Mouse (Mus musculus) embryonic facial prominence, embryonic 14.5 days (tissue): Measurements from ENCODE around the gene Rab20. TPM values are rescaled to one million over a fixed set of nuclear protein-coding genes. Genes with fewer than 3 reads are reported as not detected.

Source experiments
- ATAC-seq: fragments of 200-750 bp; cut with Nextera tagmentation; 2 replicates; pipeline ENCODE4 v1.8.0; 2017; ENCODE audit warnings: low read depth, moderate number of reproducible peaks, moderate TSS enrichment
- DNase-seq: peaks from one replicate; pipeline ENCODE4 v3.0.0-alpha.2; 2015; ENCODE audit warnings: low spot score
- H3K27ac ChIP-seq: fragments of 300-500 bp; sonication (generic); replicated peaks from 2 replicates; pipeline ENCODE4 v1.5.1; 2014; ENCODE audit warnings: low read depth, mild to moderate bottlenecking, low read length, moderate library complexity
- H3K27me3 ChIP-seq: fragments of 300-500 bp; sonication (generic); replicated peaks from 2 replicates; pipeline ENCODE4 v1.6.1; 2014; ENCODE audit warnings: low read length; ENCODE audit not compliant: control insufficient read depth, insufficient read depth
- H3K36me3 ChIP-seq: fragments of 300-500 bp; sonication (generic); 2 replicates; pipeline ENCODE4 v1.6.1; 2014; ENCODE audit warnings: low read length, mixed read lengths; ENCODE audit not compliant: control insufficient read depth, insufficient read depth
- H3K4me1 ChIP-seq: fragments of 300-500 bp; sonication (generic); 2 replicates; pipeline ENCODE4 v1.6.1; 2014; ENCODE audit warnings: antibody characterized with exemption, low read length; ENCODE audit not compliant: control insufficient read depth, insufficient read depth
- H3K4me2 ChIP-seq: fragments of 300-500 bp; sonication (generic); 2 replicates; pipeline ENCODE4 v1.6.1; 2014; ENCODE audit warnings: low read depth, mild to moderate bottlenecking, low read length, moderate library complexity, mixed read lengths
- H3K4me3 ChIP-seq: fragments of 300-500 bp; sonication (generic); 2 replicates; pipeline ENCODE4 v1.5.1; 2014; ENCODE audit warnings: low read depth, mild to moderate bottlenecking, low read length
- H3K9ac ChIP-seq: fragments of 300-500 bp; sonication (generic); 2 replicates; pipeline ENCODE4 v1.6.1; 2014; ENCODE audit warnings: low read depth, mild to moderate bottlenecking, low read length, moderate library complexity, mixed read lengths
- H3K9me3 ChIP-seq: fragments of 300-500 bp; sonication (generic); 2 replicates; pipeline ENCODE4 v1.6.1; 2016; ENCODE audit warnings: low read length; ENCODE audit not compliant: control insufficient read depth
- WGBS: fragments of 180-500 bp; shearing (Covaris S2); extraction: QIAGEN DNeasy Blood & Tissue Kit; methylation state at CpG from one replicate; pipeline ENCODE4 v1.1.7; 2014; 5-methylcytosine and 5-hydroxymethylcytosine counted together
- polyA plus RNA-seq: library from polyadenylated mRNA; unstranded; fragments of >200 nt; fragmentation: Nextera tagmentation; extraction: Ambion mirVana; gene quantifications from 2 replicates; pipeline ENCODE4 v1.2.1, GENCODE M21; 2014

Gene Rab20
- polyA plus RNA-seq, 1 experiment from 2014 or later, result 2.1 TPM

- Histone ChIP-seq H3K4me2 (no peak overlapping the region), H3K4me3 (no peak overlapping the region), H3K27ac (no peak overlapping the region), H3K36me3 (peaks cover 86% of the 10 kb centered on the region), H3K9ac (no peak overlapping the region), H3K27me3 (no peaks in the 10 kb centered on the region), H3K9me3 (no peaks in the 10 kb centered on the region), H3K4me1 (no peaks in the 10 kb centered on the region)
- ATAC-seq (no peak), DNase-seq (no peak)
- 92% methylated on average over 7 of the region's 7 CpGs for WGBS
These were observed 34.3 kb downstream of the Rab20 start for GRCm38 (mm10) chr8:11444216-11444615.

GRCm38 (mm10) chr8:11443611-11444010 is 34.9 kb downstream of the Rab20 start:
- no peak overlapping the region for H3K4me2 ChIP-seq
- DNase-seq (no peak), ATAC-seq (no peak)
- no peak overlapping the region for H3K4me3 ChIP-seq
- H3K36me3 ChIP-seq, result peaks cover 87% of the 10 kb centered on the region
- H3K9me3 ChIP-seq, result no peaks in the 10 kb centered on the region
- WGBS, result 83% methylated on average over 9 of the region's 9 CpGs
- no peak overlapping the region for H3K27ac ChIP-seq
- no peaks in the 10 kb centered on the region for H3K4me1 ChIP-seq
- H3K27me3 ChIP-seq, result no peaks in the 10 kb centered on the region
- no peak overlapping the region for H3K9ac ChIP-seq

GRCm38 (mm10) chr8:11441291-11441690 is 37.2 kb downstream of the Rab20 start:
- DNase-seq (no peak), ATAC-seq (no peak)
- Histone ChIP-seq H3K9ac (no peak overlapping the region), H3K27me3 (no peaks in the 10 kb centered on the region), H3K27ac (no peak overlapping the region), H3K9me3 (no peaks in the 10 kb centered on the region), H3K4me1 (no peaks in the 10 kb centered on the region), H3K4me3 (no peak overlapping the region), H3K4me2 (no peak overlapping the region), H3K36me3 (peaks cover 81% of the 10 kb centered on the region)
- WGBS, result 93% methylated on average over 5 of the region's 6 CpGs

GRCm38 (mm10) chr8:11437862-11438261 is 40.6 kb downstream of the Rab20 start:
- WGBS, result 65% methylated on average over 12 of the region's 12 CpGs
- H3K36me3 ChIP-seq, result peaks cover 85% of the 10 kb centered on the region

GRCm38 (mm10) chr8:11430688-11431087 is 47.8 kb downstream of the Rab20 start:
- Histone ChIP-seq H3K36me3 (peaks cover 78% of the 10 kb centered on the region), H3K4me2 (no peak overlapping the region), H3K4me1 (no peaks in the 10 kb centered on the region), H3K27me3 (no peaks in the 10 kb centered on the region), H3K4me3 (no peak overlapping the region), H3K9ac (no peak overlapping the region), H3K27ac (no peak overlapping the region), H3K9me3 (no peaks in the 10 kb centered on the region)
- ATAC-seq (no peak), DNase-seq (no peak)
- 68% methylated on average over 5 of the region's 5 CpGs for WGBS

More at GRCm38 (mm10) chr8:11437862-11438261, 40.6 kb downstream of the Rab20 start:
- Histone ChIP-seq H3K27ac (no peak overlapping the region), H3K4me1 (no peaks in the 10 kb centered on the region), H3K4me3 (no peak overlapping the region), H3K27me3 (no peaks in the 10 kb centered on the region), H3K9ac (no peak overlapping the region), H3K9me3 (no peaks in the 10 kb centered on the region), H3K4me2 (no peak overlapping the region)
- ATAC-seq (no peak), DNase-seq (no peak)

- H3K9me3 ChIP-seq, result no peaks in the 10 kb centered on the region
- ATAC-seq (no peak), DNase-seq (no peak)
- no peak overlapping the region for H3K4me2 ChIP-seq
- no peaks in the 10 kb centered on the region for H3K4me1 ChIP-seq
- no peaks in the 10 kb centered on the region for H3K27me3 ChIP-seq
- H3K27ac ChIP-seq, result no peak overlapping the region
- H3K36me3 ChIP-seq, result peaks cover 54% of the 10 kb centered on the region
- WGBS, result 60% methylated on average over 7 of the region's 7 CpGs
- H3K9ac ChIP-seq, result no peak overlapping the region
- H3K4me3 ChIP-seq, result no peak overlapping the region
These were observed 55.4 kb downstream of the Rab20 start for GRCm38 (mm10) chr8:11423091-11423490.

GRCm38 (mm10) chr8:11421968-11422367 is 56.5 kb downstream of the Rab20 start:
- H3K27me3 ChIP-seq, result no peaks in the 10 kb centered on the region
- H3K9ac ChIP-seq, result no peak overlapping the region
- no peak overlapping the region for H3K4me2 ChIP-seq
- H3K4me1 ChIP-seq, result no peaks in the 10 kb centered on the region
- H3K4me3 ChIP-seq, result no peak overlapping the region
- 63% methylated on average over 6 of the region's 6 CpGs for WGBS
- DNase-seq (no peak), ATAC-seq (no peak)
- H3K27ac ChIP-seq, result no peak overlapping the region
- H3K36me3 ChIP-seq, result peaks cover 51% of the 10 kb centered on the region
- no peaks in the 10 kb centered on the region for H3K9me3 ChIP-seq

GRCm38 (mm10) chr8:11421105-11421504 is 57.4 kb downstream of the Rab20 start:
- no peak for DNase-seq
- Histone ChIP-seq H3K9ac (no peak overlapping the region), H3K4me3 (no peak overlapping the region), H3K27ac (no peak overlapping the region), H3K4me1 (no peaks in the 10 kb centered on the region), H3K9me3 (no peaks in the 10 kb centered on the region), H3K4me2 (no peak overlapping the region), H3K27me3 (no peaks in the 10 kb centered on the region), H3K36me3 (peaks cover 49% of the 10 kb centered on the region)
- WGBS, result 51% methylated on average over 14 of the region's 14 CpGs
- no peak for ATAC-seq

GRCm38 (mm10) chr8:11419645-11420044 is 58.9 kb downstream of the Rab20 start:
- Histone ChIP-seq H3K27ac (no peak overlapping the region), H3K4me2 (no peak overlapping the region), H3K36me3 (peaks cover 40% of the 10 kb centered on the region), H3K4me3 (no peak overlapping the region), H3K27me3 (no peaks in the 10 kb centered on the region), H3K9me3 (no peaks in the 10 kb centered on the region), H3K4me1 (no peaks in the 10 kb centered on the region), H3K9ac (no peak overlapping the region)
- DNase-seq (peak; percentile 57), ATAC-seq (peak; percentile 48)
- WGBS, result 20% methylated on average over 2 of the region's 2 CpGs
